Mouse (Mus musculus) spleen, embryonic (tissue): ENCODE results near the gene Tmem50a.

Experiments
- CTCF ChIA-PET: fragments of 350-600 bp; sonication (Branson Sonifier 250); formaldehyde crosslinking; loops from one replicate; lab custom pipeline; 2022; lab: Charles Lee

The Tmem50a gene

GRCm38 (mm10) chr4:134853637-134854485, 61.0 kb downstream of the Tmem50a start:
- CTCF ChIA-PET, result interaction anchor here (0.8 kb wide), 1 partner anchor 68 kb away, joined by 3 read pairs; no protein-coding TSS in a partner anchor

DNA sequence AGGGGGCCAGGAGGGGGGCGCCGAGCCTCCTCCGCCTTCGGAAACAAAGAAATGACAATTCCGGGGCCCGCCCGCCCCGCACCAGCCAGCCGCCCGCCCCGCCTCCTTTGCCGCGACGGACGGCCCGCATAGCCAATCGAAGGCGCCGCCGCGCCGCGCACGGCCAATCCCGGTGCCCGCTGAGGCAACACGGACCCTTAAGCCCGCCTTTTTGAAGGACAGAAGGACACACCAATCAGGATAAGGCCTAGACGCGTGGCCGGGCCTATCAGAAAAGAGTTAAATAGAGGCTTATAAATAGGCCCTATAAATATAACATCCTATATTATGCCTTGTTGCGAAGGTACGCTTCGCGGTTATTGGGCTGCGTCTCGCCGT, 61.6 kb downstream of the Tmem50a start, which contains the start of gene Maco1:
Gene Maco1 (minus strand): TSS at position 87 of the 378 bp plus-strand sequence.
- CTCF ChIA-PET, result no interaction called here

DNA sequence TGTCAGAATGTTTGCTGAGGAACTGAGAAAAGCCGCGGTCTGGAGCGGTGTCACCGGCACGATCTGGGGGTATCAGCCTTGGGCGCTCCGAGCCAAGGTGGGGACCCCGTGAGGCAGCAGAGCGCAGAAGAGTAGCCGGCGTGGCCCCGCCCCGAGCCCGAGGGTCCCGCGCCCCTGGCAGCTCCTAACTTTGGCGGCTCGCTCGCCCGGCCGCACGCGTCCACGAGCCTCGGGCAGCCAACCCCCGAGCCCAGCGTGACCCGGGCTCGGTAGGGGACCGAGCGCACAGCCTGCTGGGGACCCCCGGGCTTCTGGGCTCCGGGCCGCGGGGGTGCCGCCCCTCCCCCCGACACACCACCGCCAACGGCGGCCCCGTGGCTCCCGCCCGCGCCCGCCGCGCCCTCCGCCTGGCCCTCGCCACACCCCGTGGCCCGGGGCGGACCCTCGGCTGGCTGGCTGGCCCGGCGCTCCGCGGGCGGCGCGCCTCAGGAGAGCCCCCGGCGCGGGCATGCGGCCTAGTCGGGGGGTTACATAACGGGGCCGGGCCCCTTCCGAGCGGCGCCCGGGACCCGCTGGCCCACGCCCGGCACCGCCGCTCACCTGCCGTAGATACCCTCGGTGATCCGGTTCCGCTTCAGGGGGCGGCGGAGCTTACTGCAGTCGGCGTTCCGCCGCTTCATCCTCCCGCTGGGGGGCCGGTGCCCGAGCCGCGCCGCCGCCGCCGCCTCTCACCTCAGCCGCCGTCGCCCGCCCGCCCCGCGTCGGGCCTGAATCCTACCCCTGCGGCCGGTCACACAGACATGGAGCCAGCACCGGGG, 62.2 kb downstream of the Tmem50a start:
- CTCF ChIA-PET, result interaction anchor here (0.6 kb wide), 1 partner anchor 13 kb away, joined by 4 read pairs; no protein-coding TSS in a partner anchor

- CTCF ChIA-PET, result no interaction called here
Observed at GRCm38 (mm10) chr4:134851876-134852275, 62.9 kb downstream of the Tmem50a start.

DNA sequence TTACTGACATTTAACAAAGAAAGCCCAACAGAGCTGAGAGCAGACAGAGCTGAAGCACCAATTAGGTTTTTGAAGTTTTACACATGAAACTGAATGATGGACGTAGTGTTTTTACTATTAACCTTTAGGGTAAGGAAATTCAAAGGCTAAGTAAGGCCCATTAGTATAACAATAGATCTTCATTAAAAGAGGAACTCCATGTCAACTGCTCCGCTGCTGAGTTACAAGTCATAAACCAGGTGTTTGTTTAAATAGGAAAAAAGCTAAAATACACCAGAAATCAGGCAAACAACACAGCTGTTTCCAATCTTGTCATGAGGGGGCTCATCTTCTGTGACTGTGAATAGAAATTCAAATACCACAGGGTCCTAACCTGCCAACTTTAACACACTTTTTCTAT, 63.6 kb downstream of the Tmem50a start:
- CTCF ChIA-PET, result no interaction called here

GRCm38 (mm10) chr4:134850551-134850950, 64.3 kb downstream of the Tmem50a start:
- CTCF ChIA-PET, result interaction anchor here (0.7 kb wide), 1 partner anchor 1616 kb away, joined by 3 read pairs; no protein-coding TSS in a partner anchor
